Mouse (Mus musculus): Measurements from ENCODE around the gene Smg6. TPM values are rescaled to one million over a fixed set of nuclear protein-coding genes. Genes with fewer than 3 reads are reported as not detected.

Smg6 gene
- polyA plus RNA-seq, 1 experiment from 2014 or later: 15.8 TPM

- Histone ChIP-seq H3K27me3 (ENCODE audit: control insufficient read depth, insufficient read depth, low read length) (no peaks in the 10 kb centered on the region), H3K4me1 (ENCODE audit: control insufficient read depth, insufficient read depth, low read length) (no peaks in the 10 kb centered on the region), H3K27ac (ENCODE audit: low read length) (no peak overlapping the region), H3K9ac (ENCODE audit: low read length) (no peak overlapping the region), H3K4me2 (ENCODE audit: low read depth, low read length) (no peak overlapping the region), H3K4me3 (replicated peaks; ENCODE audit: low read length) (no peak overlapping the region), H3K9me3 (replicated peaks; ENCODE audit: control insufficient read depth, low read length) (no peaks in the 10 kb centered on the region), H3K36me3 (ENCODE audit: control insufficient read depth, insufficient read depth, low read length) (no peaks in the 10 kb centered on the region)
- WGBS: 85% methylated on average over 2 of the region's 2 CpGs
- ATAC-seq (ENCODE audit: insufficient read depth, low FRiP score): no peak
Observed at GRCm38 (mm10) chr11:75118141-75118540, 192.5 kb downstream of the Smg6 start.

GRCm38 (mm10) chr11:75119298-75119697 is 193.7 kb downstream of the Smg6 start:
- Histone ChIP-seq H3K27me3 (ENCODE audit: control insufficient read depth, insufficient read depth, low read length) (no peaks in the 10 kb centered on the region), H3K9ac (ENCODE audit: low read length) (no peak overlapping the region), H3K4me2 (ENCODE audit: low read depth, low read length) (no peak overlapping the region), H3K4me3 (replicated peaks; ENCODE audit: low read length) (no peak overlapping the region), H3K36me3 (ENCODE audit: control insufficient read depth, insufficient read depth, low read length) (no peaks in the 10 kb centered on the region), H3K27ac (ENCODE audit: low read length) (no peak overlapping the region), H3K9me3 (replicated peaks; ENCODE audit: control insufficient read depth, low read length) (no peaks in the 10 kb centered on the region), H3K4me1 (ENCODE audit: control insufficient read depth, insufficient read depth, low read length) (no peaks in the 10 kb centered on the region)
- no peak for ATAC-seq (ENCODE audit: insufficient read depth, low FRiP score)
- WGBS: 88% methylated on average over 2 of the region's 2 CpGs

- no peak overlapping the region for H3K27ac ChIP-seq (ENCODE audit: low read length)
- ATAC-seq (ENCODE audit: insufficient read depth, low FRiP score): no peak
- H3K4me1 ChIP-seq (ENCODE audit: control insufficient read depth, insufficient read depth, low read length): no peaks in the 10 kb centered on the region
- no peak overlapping the region for H3K9ac ChIP-seq (ENCODE audit: low read length)
- 71% methylated on average over 3 of the region's 3 CpGs for WGBS
- no peaks in the 10 kb centered on the region for H3K36me3 ChIP-seq (ENCODE audit: control insufficient read depth, insufficient read depth, low read length)
- no peak overlapping the region for H3K4me2 ChIP-seq (ENCODE audit: low read depth, low read length)
- no peaks in the 10 kb centered on the region for H3K9me3 ChIP-seq (replicated peaks; ENCODE audit: control insufficient read depth, low read length)
- H3K27me3 ChIP-seq (ENCODE audit: control insufficient read depth, insufficient read depth, low read length): no peaks in the 10 kb centered on the region
- H3K4me3 ChIP-seq (replicated peaks; ENCODE audit: low read length): no peak overlapping the region
Observed at GRCm38 (mm10) chr11:75119841-75120240, 194.2 kb downstream of the Smg6 start.

GRCm38 (mm10) chr11:75121348-75121747 is 195.7 kb downstream of the Smg6 start:
- Histone ChIP-seq H3K4me2 (ENCODE audit: low read depth, low read length) (no peak overlapping the region), H3K27me3 (ENCODE audit: control insufficient read depth, insufficient read depth, low read length) (no peaks in the 10 kb centered on the region), H3K27ac (ENCODE audit: low read length) (no peak overlapping the region), H3K9me3 (replicated peaks; ENCODE audit: control insufficient read depth, low read length) (no peaks in the 10 kb centered on the region), H3K9ac (ENCODE audit: low read length) (no peak overlapping the region), H3K4me1 (ENCODE audit: control insufficient read depth, insufficient read depth, low read length) (no peaks in the 10 kb centered on the region), H3K36me3 (ENCODE audit: control insufficient read depth, insufficient read depth, low read length) (no peaks in the 10 kb centered on the region), H3K4me3 (replicated peaks; ENCODE audit: low read length) (no peak overlapping the region)
- no peak for ATAC-seq (ENCODE audit: insufficient read depth, low FRiP score)
- 65% methylated on average over 1 of the region's 1 CpGs for WGBS

GRCm38 (mm10) chr11:75124406-75124805 is 198.8 kb downstream of the Smg6 start:
- Histone ChIP-seq H3K27ac (ENCODE audit: low read length) (no peak overlapping the region), H3K4me3 (replicated peaks; ENCODE audit: low read length) (no peak overlapping the region), H3K9ac (ENCODE audit: low read length) (no peak overlapping the region), H3K27me3 (ENCODE audit: control insufficient read depth, insufficient read depth, low read length) (no peaks in the 10 kb centered on the region), H3K4me2 (ENCODE audit: low read depth, low read length) (no peak overlapping the region), H3K9me3 (replicated peaks; ENCODE audit: control insufficient read depth, low read length) (no peaks in the 10 kb centered on the region), H3K36me3 (ENCODE audit: control insufficient read depth, insufficient read depth, low read length) (no peaks in the 10 kb centered on the region), H3K4me1 (ENCODE audit: control insufficient read depth, insufficient read depth, low read length) (no peaks in the 10 kb centered on the region)
- no peak for ATAC-seq (ENCODE audit: insufficient read depth, low FRiP score)
- 87% methylated on average over 2 of the region's 2 CpGs for whole genome bisulfite sequencing

GRCm38 (mm10) chr11:75126384-75126783 is 200.8 kb downstream of the Smg6 start:
- Histone ChIP-seq H3K4me3 (replicated peaks; ENCODE audit: low read length) (no peak overlapping the region), H3K27ac (ENCODE audit: low read length) (no peak overlapping the region), H3K9ac (ENCODE audit: low read length) (no peak overlapping the region), H3K4me2 (ENCODE audit: low read depth, low read length) (no peak overlapping the region), H3K4me1 (ENCODE audit: control insufficient read depth, insufficient read depth, low read length) (no peaks in the 10 kb centered on the region), H3K27me3 (ENCODE audit: control insufficient read depth, insufficient read depth, low read length) (no peaks in the 10 kb centered on the region), H3K9me3 (replicated peaks; ENCODE audit: control insufficient read depth, low read length) (no peaks in the 10 kb centered on the region), H3K36me3 (ENCODE audit: control insufficient read depth, insufficient read depth, low read length) (no peaks in the 10 kb centered on the region)
- WGBS: 85% methylated on average over 3 of the region's 3 CpGs
- no peak for ATAC-seq (ENCODE audit: insufficient read depth, low FRiP score)

- Histone ChIP-seq H3K4me3 (replicated peaks; ENCODE audit: low read length) (no peak overlapping the region), H3K4me2 (ENCODE audit: low read depth, low read length) (no peak overlapping the region), H3K9me3 (replicated peaks; ENCODE audit: control insufficient read depth, low read length) (no peaks in the 10 kb centered on the region), H3K4me1 (ENCODE audit: control insufficient read depth, insufficient read depth, low read length) (peaks cover 12% of the 10 kb centered on the region), H3K36me3 (ENCODE audit: control insufficient read depth, insufficient read depth, low read length) (no peaks in the 10 kb centered on the region), H3K9ac (ENCODE audit: low read length) (no peak overlapping the region), H3K27ac (ENCODE audit: low read length) (no peak overlapping the region), H3K27me3 (ENCODE audit: control insufficient read depth, insufficient read depth, low read length) (no peaks in the 10 kb centered on the region)
- 95% methylated on average over 6 of the region's 6 CpGs for WGBS
- ATAC-seq (ENCODE audit: insufficient read depth, low FRiP score): no peak
Observed at GRCm38 (mm10) chr11:75129481-75129880, 203.9 kb downstream of the Smg6 start.

- no peak overlapping the region for H3K27ac ChIP-seq (ENCODE audit: low read length)
- no peaks in the 10 kb centered on the region for H3K27me3 ChIP-seq (ENCODE audit: control insufficient read depth, insufficient read depth, low read length)
- H3K4me2 ChIP-seq (ENCODE audit: low read depth, low read length): no peak overlapping the region
- ATAC-seq (ENCODE audit: insufficient read depth, low FRiP score): no peak
- no peak overlapping the region for H3K4me3 ChIP-seq (replicated peaks; ENCODE audit: low read length)
- H3K36me3 ChIP-seq (ENCODE audit: control insufficient read depth, insufficient read depth, low read length): no peaks in the 10 kb centered on the region
- no peak overlapping the region for H3K9ac ChIP-seq (ENCODE audit: low read length)
- WGBS: 79% methylated on average over 4 of the region's 4 CpGs
- peaks cover 19% of the 10 kb centered on the region for H3K4me1 ChIP-seq (ENCODE audit: control insufficient read depth, insufficient read depth, low read length)
- no peaks in the 10 kb centered on the region for H3K9me3 ChIP-seq (replicated peaks; ENCODE audit: control insufficient read depth, low read length)
Observed at GRCm38 (mm10) chr11:75131300-75131699, 205.7 kb downstream of the Smg6 start.

GRCm38 (mm10) chr11:75132278-75132677 is 206.7 kb downstream of the Smg6 start:
- Histone ChIP-seq H3K27me3 (ENCODE audit: control insufficient read depth, insufficient read depth, low read length) (no peaks in the 10 kb centered on the region), H3K4me1 (ENCODE audit: control insufficient read depth, insufficient read depth, low read length) (peaks cover 24% of the 10 kb centered on the region), H3K9me3 (replicated peaks; ENCODE audit: control insufficient read depth, low read length) (no peaks in the 10 kb centered on the region), H3K4me3 (replicated peaks; ENCODE audit: low read length) (no peak overlapping the region), H3K9ac (ENCODE audit: low read length) (0 out of 2 replicates have a peak overlapping the region, but pooled peaks have one; percentile 12), H3K4me2 (ENCODE audit: low read depth, low read length) (no peak overlapping the region), H3K27ac (ENCODE audit: low read length) (no peak overlapping the region), H3K36me3 (ENCODE audit: control insufficient read depth, insufficient read depth, low read length) (no peaks in the 10 kb centered on the region)
- WGBS: 74% methylated on average over 5 of the region's 5 CpGs
- no peak for ATAC-seq (ENCODE audit: insufficient read depth, low FRiP score)

- H3K27ac ChIP-seq (ENCODE audit: low read length): peak overlapping the region; percentile 75
- no peak overlapping the region for H3K4me3 ChIP-seq (replicated peaks; ENCODE audit: low read length)
- ATAC-seq (ENCODE audit: insufficient read depth, low FRiP score): no peak
- H3K9ac ChIP-seq (ENCODE audit: low read length): 0 out of 2 replicates have a peak overlapping the region, but pooled peaks have one; percentile 7
- WGBS: 86% methylated on average over 5 of the region's 5 CpGs
- H3K27me3 ChIP-seq (ENCODE audit: control insufficient read depth, insufficient read depth, low read length): no peaks in the 10 kb centered on the region
- H3K36me3 ChIP-seq (ENCODE audit: control insufficient read depth, insufficient read depth, low read length): no peaks in the 10 kb centered on the region
- H3K9me3 ChIP-seq (replicated peaks; ENCODE audit: control insufficient read depth, low read length): no peaks in the 10 kb centered on the region
- H3K4me2 ChIP-seq (ENCODE audit: low read depth, low read length): no peak overlapping the region
- peaks cover 30% of the 10 kb centered on the region for H3K4me1 ChIP-seq (ENCODE audit: control insufficient read depth, insufficient read depth, low read length)
Observed at GRCm38 (mm10) chr11:75133391-75133790, 207.8 kb downstream of the Smg6 start.
